29 mouse cellular contexts compared by ENCODE assay signal in genomic region chr10:12423994-12424725, GRCm38 (mm10).
A peak's percentile ranks its signal among the peaks of the same experiment; 100 is the strongest.
DNase-seq lines count a peak whose midpoint lies in the region; ATAC-seq and TF ChIP-seq lines count a peak whose summit lies in the region.
"Had no signal": no experiment of that assay in that cellular context is flagged by ENCODE, and none has a peak within 500 bp of the region (broad histone marks: within the 10 kb centered on the region; RNA-seq: fewer than 3 reads in every experiment).

No protein-coding gene starts in this region.

- no peaks in the 10 kb centered on the region for H3K4me1 ChIP-seq in lung, embryonic 14.5 days (ENCODE audit: insufficient read depth)
- H3K4me1 ChIP-seq: embryonic facial prominence, embryonic 12.5 days; embryonic facial prominence, embryonic 15.5 days; forebrain, embryonic 12.5 days; hindbrain, embryonic 10.5 days; hindbrain, embryonic 13.5 days had no signal

- no peak for ATAC-seq in lung, embryonic 14.5 days (ENCODE audit: insufficient read depth)
- no peak for ATAC-seq in monocyte, adult 5-6 weeks (replicated peaks; ENCODE audit: insufficient number of reproducible peaks, low FRiP score, low TSS enrichment, poor library complexity, severe bottlenecking)
- ATAC-seq: forebrain, embryonic 15.5 days; hindbrain, embryonic 16.5 days had no signal

- H3K9ac ChIP-seq in lung, embryonic 14.5 days = no peak overlapping the region
- H3K9ac ChIP-seq: embryonic facial prominence, embryonic 12.5 days; embryonic facial prominence, embryonic 15.5 days; forebrain, embryonic 12.5 days; forebrain, embryonic 15.5 days; heart, embryonic 15.5 days; hindbrain, embryonic 13.5 days had no signal

- no peak overlapping the region for H3K4me3 ChIP-seq in lung, embryonic 14.5 days (ENCODE audit: low read depth, low read length)
- H3K4me3 ChIP-seq in myocyte = no peak overlapping the region
- H3K4me3 ChIP-seq: embryonic facial prominence, embryonic 12.5 days; embryonic facial prominence, embryonic 15.5 days; erythroblast, embryonic 14.5 days; forebrain, embryonic 12.5 days; forebrain, embryonic 15.5 days; heart, embryonic 15.5 days; hindbrain, embryonic 10.5 days; hindbrain, embryonic 13.5 days had no signal

- H3K4me2 ChIP-seq in lung, embryonic 14.5 days = no peak overlapping the region
- peak overlapping the region; percentile 19 for H3K4me2 ChIP-seq in myocyte (ENCODE audit: low read depth)
- H3K4me2 ChIP-seq: embryonic facial prominence, embryonic 12.5 days; embryonic facial prominence, embryonic 15.5 days; forebrain, embryonic 12.5 days; forebrain, embryonic 15.5 days; heart, embryonic 11.5 days; heart, embryonic 15.5 days; hindbrain, embryonic 13.5 days had no signal

- H3K27me3 ChIP-seq in lung, embryonic 14.5 days (ENCODE audit: insufficient read depth, low read length) = no peaks in the 10 kb centered on the region
- H3K27me3 ChIP-seq in myocyte (ENCODE audit: control insufficient read depth, insufficient read depth, insufficient read length) = no peaks in the 10 kb centered on the region
- H3K27me3 ChIP-seq: embryonic facial prominence, embryonic 12.5 days; embryonic facial prominence, embryonic 15.5 days; forebrain, embryonic 12.5 days; forebrain, embryonic 15.5 days; heart, embryonic 15.5 days; hindbrain, embryonic 13.5 days had no signal

- H3K36me3 ChIP-seq in lung, embryonic 14.5 days (ENCODE audit: insufficient read depth) = no peaks in the 10 kb centered on the region
- H3K36me3 ChIP-seq in myocyte (ENCODE audit: control insufficient read depth, insufficient read depth) = no peaks in the 10 kb centered on the region
- H3K36me3 ChIP-seq: embryonic facial prominence, embryonic 12.5 days; embryonic facial prominence, embryonic 15.5 days; forebrain, embryonic 12.5 days; forebrain, embryonic 15.5 days; heart, embryonic 15.5 days; hindbrain, embryonic 10.5 days; hindbrain, embryonic 13.5 days had no signal

- DNase-seq in lung, embryonic 14.5 days = peak; percentile 11
- no peak for DNase-seq in lung, postnatal 25 days (ENCODE audit: low spot score)
- DNase-seq in NIH3T3 (ENCODE audit: low read depth) = peak; percentile 50
- peak; percentile 5 for DNase-seq in brain, embryonic 14.5 days (ENCODE audit: low read depth)
- DNase-seq in layer of hippocampus, adult 11-12 months (ENCODE audit: low spot score) = no peak
- no peak for DNase-seq in urinary bladder, adult 18-20 months (ENCODE audit: low spot score in 2 of 2)
- DNase-seq: adrenal gland, adult 8-10 months; adrenal gland, postnatal 36 days; cerebellum, adult 11 months; cerebellum, adult 2 months; cerebellum, adult 9-11 months; cerebellum, postnatal 25 days; gastrocnemius, postnatal 10 days; gastrocnemius, postnatal 36 days; heart, postnatal 10 days; heart, postnatal 36 days; kidney, adult 11 months had no signal

- WGBS in lung, embryonic 14.5 days = 85% methylated on average over 7 of the region's 7 CpGs

- no peak for TF ChIP-seq POLR2A in brain, embryonic 14.5 days (IDR thresholded peaks at IDR 0.05; ENCODE audit: borderline replicate concordance, extremely low read depth, insufficient read depth, insufficient read length, poor library complexity, severe bottlenecking)
- TF ChIP-seq POLR2A in myocyte (IDR thresholded peaks at IDR 0.05; ENCODE audit: insufficient read length, low read depth) = no peak

- no peaks in the 10 kb centered on the region for H3K9me3 ChIP-seq in lung, embryonic 14.5 days (ENCODE audit: low read depth, low read length)
- H3K9me3 ChIP-seq: embryonic facial prominence, embryonic 12.5 days; embryonic facial prominence, embryonic 15.5 days; forebrain, embryonic 12.5 days; forebrain, embryonic 15.5 days; heart, embryonic 15.5 days; hindbrain, embryonic 10.5 days; hindbrain, embryonic 13.5 days had no signal

- H3K27ac ChIP-seq in lung, embryonic 14.5 days (ENCODE audit: low read depth) = no peak overlapping the region
- H3K27ac ChIP-seq: embryonic facial prominence, embryonic 12.5 days; embryonic facial prominence, embryonic 15.5 days; forebrain, embryonic 12.5 days; forebrain, embryonic 15.5 days; heart, embryonic 15.5 days; hindbrain, embryonic 10.5 days; hindbrain, embryonic 13.5 days had no signal

- H3K79me2 ChIP-seq in myocyte (ENCODE audit: control insufficient read depth, insufficient read depth) = no peaks in the 10 kb centered on the region

- TF ChIP-seq CTCF in lung, embryonic 14.5 days (IDR thresholded peaks at IDR 0.05; ENCODE audit: low read depth) = no peak
- no peak for TF ChIP-seq CTCF in brain, embryonic 14.5 days (IDR thresholded peaks at IDR 0.05; ENCODE audit: borderline replicate concordance, extremely low read depth, insufficient read depth, insufficient read length)

- no peak overlapping the region for H3ac ChIP-seq in myocyte (ENCODE audit: control insufficient read depth, insufficient read length)

TF ChIP-seq in myocyte, 11 proteins besides CTCF, POLR2A, EP300 and RAD21:
- TF ChIP-seq REST (IDR thresholded peaks at IDR 0.05; ENCODE audit: insufficient read depth, insufficient read length) (no peak), MYOD1 (IDR thresholded peaks at IDR 0.05; ENCODE audit: control insufficient read depth in 1 of 3, insufficient read length in 2 of 3, low read depth in 2 of 3) (peak in 1 of 3 experiments; percentile 16), TCF3 (IDR thresholded peaks at IDR 0.05; ENCODE audit: insufficient read length, low read depth) (no peak), USF1 (IDR thresholded peaks at IDR 0.05; ENCODE audit: low read depth) (no peak)
TF ChIP-seq in myocyte: peak in this region for 1.

Comparison
In these comparisons a context has a peak if more than half of its experiments do, and no peak if none do; other contexts are left out.
1. DNase-seq: peak in lung, embryonic 14.5 days (single experiment), NIH3T3 (single experiment) and brain, embryonic 14.5 days (single experiment); none in lung, postnatal 25 days (single experiment), layer of hippocampus, adult 11-12 months (single experiment) and urinary bladder, adult 18-20 months (0 of 2).